Mouse (Mus musculus) CH12.LX (cell line): ENCODE measurements at regions not wholly inside any gene's neighbourhood (a gene's known extent, or its start where the extent isn't known, plus 50 kb on each side); places are given as distances from the start of the nearest gene placed in this dataset.

Experiments used
- DNase-seq: peaks from one replicate; pipeline ENCODE4 v3.0.0-alpha.2; 2013; ENCODE audit errors: extremely low read depth
- H3K27ac ChIP-seq: 2 replicates; pipeline ENCODE4 v1.5.1; 2012; ENCODE audit warnings: low read depth, mild to moderate bottlenecking, control low read depth, moderate library complexity; ENCODE audit not compliant: insufficient read depth
- H3K27me3 ChIP-seq: replicated peaks from 2 replicates; pipeline ENCODE3; 2012; ENCODE audit warnings: inconsistent platforms
- H3K36me3 ChIP-seq, 2 experiments: replicated peaks in 1 of 2; 2 replicates each; pipeline versions ENCODE3 to v1.6.1; 2012; ENCODE audit warnings: inconsistent platforms in 1 of 2, low read length in 1 of 2, mild to moderate bottlenecking in 1 of 2, mixed read lengths in 1 of 2, moderate library complexity in 1 of 2; ENCODE audit not compliant: control insufficient read depth in 1 of 2, insufficient read depth in 1 of 2
- H3K4me1 ChIP-seq, 2 experiments: 2 replicates each; pipeline ENCODE4 v1.6.1; 2012; ENCODE audit warnings: inconsistent platforms in 1 of 2, moderate library complexity in 1 of 2; ENCODE audit not compliant: insufficient read depth in 2 of 2, control insufficient read depth in 1 of 2
- H3K4me2 ChIP-seq: 2 replicates; pipeline ENCODE4 v1.6.1; 2012; ENCODE audit warnings: low read depth, mild to moderate bottlenecking, control low read depth; ENCODE audit not compliant: poor library complexity, insufficient read depth, severe bottlenecking
- H3K4me3 ChIP-seq, 3 experiments: fragments of 150-350 bp in 1 of 3; sonication (generic) in 1 of 3; replicated peaks in 1 of 3; 2 replicates each; pipeline versions ENCODE3 to v1.5.1; 2011 to 2012; ENCODE audit warnings: low read depth in 2 of 3, low read length in 2 of 3, mild to moderate bottlenecking in 2 of 3, moderate library complexity in 2 of 3, control low read depth in 1 of 3, improper control_type of control experiment in 1 of 3, inconsistent platforms in 1 of 3, mixed read lengths in 1 of 3; ENCODE audit not compliant: poor library complexity in 1 of 3
- H3K79me2 ChIP-seq: replicated peaks from 2 replicates; pipeline ENCODE4 v1.6.1; 2012; ENCODE audit warnings: mild to moderate bottlenecking, moderate library complexity; ENCODE audit not compliant: control insufficient read depth, poor library complexity, insufficient read depth, severe bottlenecking; ENCODE audit errors: extremely low read depth
- H3K9ac ChIP-seq: 2 replicates; pipeline ENCODE4 v1.6.1; 2012; ENCODE audit warnings: low read depth, mild to moderate bottlenecking, control low read depth, moderate library complexity; ENCODE audit not compliant: insufficient read depth
- H3K9me3 ChIP-seq: replicated peaks from 2 replicates; pipeline ENCODE3; 2012; ENCODE audit warnings: low read length, inconsistent platforms, mixed read lengths
- CHD1 ChIP-seq: IDR thresholded peaks from 2 replicates; pipeline ENCODE4 v1.6.1; 2012; ENCODE audit warnings: low read depth, low read length, improper control_type of control experiment, inconsistent platforms
- CTCF ChIP-seq, 2 experiments: IDR thresholded peaks in 1 of 2; conservative IDR thresholded peaks in 1 of 2; 2 replicates each; pipeline ENCODE4 v1.5.1; 2011 to 2012; ENCODE audit warnings: low read depth in 2 of 2, low read length in 2 of 2, improper control_type of control experiment in 1 of 2, inconsistent platforms in 1 of 2, mild to moderate bottlenecking in 1 of 2, moderate library complexity in 1 of 2
- E2F4 ChIP-seq: IDR thresholded peaks from 2 replicates; pipeline ENCODE4 v1.6.1; 2011; ENCODE audit warnings: low read depth, low read length, improper control_type of control experiment; ENCODE audit not compliant: insufficient replicate concordance
- ELF1 ChIP-seq: IDR thresholded peaks from 2 replicates; pipeline ENCODE4 v1.6.1; 2014; ENCODE audit warnings: low read depth, mild to moderate bottlenecking, inconsistent platforms, low read length, improper control_type of control experiment
- EP300 ChIP-seq: IDR thresholded peaks from 2 replicates; pipeline ENCODE4 v1.6.1; 2011; ENCODE audit warnings: low read length, improper control_type of control experiment
- HCFC1 ChIP-seq: IDR thresholded peaks from 2 replicates; pipeline ENCODE4 v1.6.1; 2012; ENCODE audit warnings: low read depth, mild to moderate bottlenecking, inconsistent platforms, low read length, improper control_type of control experiment
- IRF4 ChIP-seq: IDR thresholded peaks from 2 replicates; pipeline ENCODE4 v1.6.1; 2014; ENCODE audit warnings: low read depth, mild to moderate bottlenecking, inconsistent platforms, low read length, improper control_type of control experiment
- JUN ChIP-seq: IDR thresholded peaks from 2 replicates; pipeline ENCODE4 v1.6.1; 2011; ENCODE audit warnings: low read depth, mild to moderate bottlenecking, low read length, improper control_type of control experiment, moderate library complexity; ENCODE audit not compliant: insufficient read depth
- JUND ChIP-seq: conservative IDR thresholded peaks from 2 replicates; pipeline ENCODE4 v1.6.1; 2011; ENCODE audit warnings: low read depth, low read length, improper control_type of control experiment
- MAZ ChIP-seq: IDR thresholded peaks from 2 replicates; pipeline ENCODE4 v1.6.1; 2012; ENCODE audit warnings: low read depth, mild to moderate bottlenecking, inconsistent platforms, low read length, improper control_type of control experiment, moderate library complexity
- MEF2A ChIP-seq: IDR thresholded peaks from 2 replicates; pipeline ENCODE4 v1.6.1; 2014; ENCODE audit warnings: low read depth, mild to moderate bottlenecking, inconsistent platforms, low read length, improper control_type of control experiment, borderline replicate concordance
- MYC ChIP-seq: IDR thresholded peaks from 2 replicates; pipeline ENCODE4 v1.6.1; 2011; ENCODE audit warnings: low read depth, mild to moderate bottlenecking, improper control_type of control experiment, low read length
- NRF1 ChIP-seq: IDR thresholded peaks from 2 replicates; pipeline ENCODE4 v1.6.1; 2014; ENCODE audit warnings: low read depth, mild to moderate bottlenecking, inconsistent platforms, low read length, improper control_type of control experiment, moderate library complexity
- PAX5 ChIP-seq: IDR thresholded peaks from 2 replicates; pipeline ENCODE4 v1.6.1; 2012; ENCODE audit warnings: low read length, inconsistent platforms, mixed read lengths
- POLR2A ChIP-seq: IDR thresholded peaks from 2 replicates; pipeline ENCODE4 v1.6.1; 2011; ENCODE audit warnings: low read depth, mild to moderate bottlenecking, improper control_type of control experiment, low read length
- POLR2AphosphoS2 ChIP-seq: IDR thresholded peaks from 2 replicates; pipeline ENCODE4 v1.6.1; 2011; ENCODE audit warnings: low read depth, low read length, improper control_type of control experiment
- RAD21 ChIP-seq: IDR thresholded peaks from 2 replicates; pipeline ENCODE4 v1.6.1; 2011; ENCODE audit warnings: low read depth, mild to moderate bottlenecking, low read length, improper control_type of control experiment, moderate library complexity
- SIN3A ChIP-seq: IDR thresholded peaks from 2 replicates; pipeline ENCODE4 v1.6.1; 2012; ENCODE audit warnings: low read length, improper control_type of control experiment, inconsistent platforms
- SMC3 ChIP-seq: IDR thresholded peaks from 2 replicates; pipeline ENCODE4 v1.6.1; 2011; ENCODE audit warnings: low read depth, low read length, improper control_type of control experiment
- UBTF ChIP-seq: IDR thresholded peaks from 2 replicates; pipeline ENCODE4 v1.6.1; 2012; ENCODE audit warnings: low read depth, mild to moderate bottlenecking, inconsistent platforms, low read length, improper control_type of control experiment, moderate library complexity
- ZC3H11A ChIP-seq: IDR thresholded peaks from 2 replicates; pipeline ENCODE4 v1.6.1; 2012; ENCODE audit warnings: low read depth, mild to moderate bottlenecking, inconsistent platforms, low read length, improper control_type of control experiment
- ZKSCAN1 ChIP-seq: IDR thresholded peaks from 2 replicates; pipeline ENCODE4 v1.6.1; 2012; ENCODE audit warnings: low read depth, inconsistent platforms, low read length, improper control_type of control experiment, borderline replicate concordance
- ZMIZ1 ChIP-seq: IDR thresholded peaks from 2 replicates; pipeline ENCODE4 v1.6.1; 2012; ENCODE audit warnings: low read depth, mild to moderate bottlenecking, inconsistent platforms, low read length, improper control_type of control experiment
- ZNF384 ChIP-seq: IDR thresholded peaks from 2 replicates; pipeline ENCODE4 v1.6.1; 2012; ENCODE audit warnings: low read depth, low read length, improper control_type of control experiment, inconsistent platforms
- dilution Hi-C: fragments of 300-500 bp; cut with MboI; formaldehyde crosslinking; loops from 2 replicates; pipeline ENCODE4 v1.14.3; 2020; ENCODE audit warnings: low sequenced_read_pairs; ENCODE audit not compliant: extremely low pct_unique_long_range_greater_than_20kb, extremely low pct_ligation_motif_present
- in situ Hi-C: fragments of 300-500 bp; cut with MboI; formaldehyde crosslinking; loops from 3 replicates; pipeline ENCODE4 v1.14.3; 2019; ENCODE audit warnings: low sequenced_read_pairs, low pct_ligation_motif_present, low pct_unique_long_range_greater_than_20kb, mixed read lengths

- no peak overlapping the region for H3K9ac ChIP-seq
- H3K27ac ChIP-seq, result no peak overlapping the region
- TF ChIP-seq POLR2AphosphoS2 (no peak), MAZ (no peak), SIN3A (no peak), SMC3 (no peak), ZMIZ1 (no peak), POLR2A (no peak), ELF1 (no peak), CHD1 (no peak), CTCF (conservative IDR thresholded peaks at IDR 0.05 in 1 of 2, IDR thresholded peaks at IDR 0.05 in 1 of 2; ENCODE audit: low read depth in 2 of 2, low read length in 2 of 2) (no peak), ZKSCAN1 (no peak), HCFC1 (no peak), JUN (no peak), PAX5 (no peak), NRF1 (no peak), EP300 (no peak), MYC (no peak)
- TF ChIP-seq, all 38 proteins: peak for 0
- H3K4me2 ChIP-seq, result no peak overlapping the region
- dilution Hi-C loops (no loop called here), in situ Hi-C loops (no loop called here)
- no peak overlapping the region for H3K4me3 ChIP-seq
- H3K79me2 ChIP-seq, result no peaks in the 10 kb centered on the region
- H3K36me3 ChIP-seq, result no peaks in the 10 kb centered on the region
- no peaks in the 10 kb centered on the region for H3K27me3 ChIP-seq
- no peak for DNase-seq
- peaks cover 2% of the 10 kb centered on the region for H3K9me3 ChIP-seq
- H3K4me1 ChIP-seq, result no peaks in the 10 kb centered on the region
Observed at GRCm38 (mm10) chr10:119073991-119074390, 165.9 kb downstream of the Cand1 start.

- dilution Hi-C loops, result no loop called here
- TF ChIP-seq JUN (no peak), JUND (no peak), RAD21 (no peak), ZC3H11A (no peak), CHD1 (no peak), MEF2A (no peak), CTCF (conservative IDR thresholded peaks at IDR 0.05 in 1 of 2, IDR thresholded peaks at IDR 0.05 in 1 of 2; ENCODE audit: low read depth in 2 of 2, low read length in 2 of 2) (no peak), UBTF (no peak), ZNF384 (no peak), IRF4 (no peak), E2F4 (no peak), EP300 (no peak)
Observed at GRCm38 (mm10) chr10:119069410-119069809, 170.4 kb downstream of the Cand1 start.

More at GRCm38 (mm10) chr10:119069410-119069809, 170.4 kb downstream of the Cand1 start:
- Histone ChIP-seq H3K4me1 (no peaks in the 10 kb centered on the region), H3K36me3 (no peaks in the 10 kb centered on the region), H3K9ac (no peak overlapping the region), H3K27me3 (no peaks in the 10 kb centered on the region), H3K4me3 (no peak overlapping the region), H3K27ac (no peak overlapping the region), H3K4me2 (no peak overlapping the region), H3K9me3 (peaks cover 2% of the 10 kb centered on the region), H3K79me2 (no peaks in the 10 kb centered on the region)
- no peak for DNase-seq
- in situ Hi-C loops, result no loop called here
